Mouse (Mus musculus) lung, adult 2 months (tissue): ENCODE measurements around the gene Tenm4.

Experiments used
- CTCF ChIP-seq: fragments of 200-500 bp; IDR thresholded peaks from 2 replicates; pipeline ENCODE4 v1.5.1; 2011; ENCODE audit warnings: mild to moderate bottlenecking, low read length, control low read depth; ENCODE audit not compliant: insufficient read depth
- POLR2A ChIP-seq: fragments of 200-500 bp; IDR thresholded peaks from 2 replicates; pipeline ENCODE4 v1.6.1; 2011; ENCODE audit warnings: low read depth, mild to moderate bottlenecking, control low read depth, low read length, borderline replicate concordance; ENCODE audit errors: extremely low read depth

DNA sequence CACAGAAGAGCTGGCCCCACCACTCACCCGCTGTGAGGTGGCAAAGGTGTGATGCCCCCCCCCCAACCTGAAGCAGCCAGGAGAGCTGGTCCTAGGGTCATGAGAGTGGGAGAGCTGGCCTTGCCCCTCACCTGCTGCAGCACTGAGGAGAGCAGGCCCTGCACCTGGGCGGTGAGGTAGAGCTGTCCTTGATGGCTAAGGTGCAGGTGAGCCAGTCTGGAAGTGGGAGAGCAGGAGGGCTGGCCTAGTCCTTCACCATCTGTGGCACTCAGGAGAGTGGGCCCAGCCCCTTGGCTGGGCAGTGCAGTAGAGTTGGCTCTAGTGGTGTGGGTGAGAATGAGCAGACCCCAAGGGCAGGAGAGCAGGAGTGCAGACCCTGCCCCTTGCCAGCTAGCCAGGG, 751.9 kb downstream of the Tenm4 start:
- TF ChIP-seq POLR2A (no peak), CTCF (no peak)
